Mouse (Mus musculus): Measurements from ENCODE around the gene Ankrd63. TPM values are rescaled to one million over a fixed set of nuclear protein-coding genes. Genes with fewer than 3 reads are reported as not detected.
A peak's percentile ranks its signal among the peaks of the same experiment; 100 is the strongest.

Ankrd63 gene
- polyA plus RNA-seq, 1 experiment = not detected

DNA sequence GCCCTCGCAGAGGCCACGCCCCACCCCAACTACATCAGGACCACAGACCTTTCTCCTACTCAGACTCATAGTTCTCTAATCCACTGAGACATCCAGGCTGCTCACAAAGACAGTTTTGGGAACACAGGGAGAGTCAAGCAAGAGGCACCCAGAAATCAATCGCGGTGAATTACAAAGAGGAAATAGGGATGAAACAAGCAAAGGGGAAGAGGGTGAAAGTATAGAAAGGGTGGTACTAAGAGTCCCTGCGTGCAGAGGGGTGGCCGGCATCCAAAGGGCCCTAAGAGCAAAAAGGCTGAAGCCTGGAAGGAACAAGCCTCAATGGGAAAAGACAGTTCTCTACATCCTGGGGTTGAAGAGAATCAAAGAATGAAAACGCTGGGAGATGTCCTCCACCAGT is 40.9 kb upstream of the Ankrd63 start:
- TF ChIP-seq CTCF (IDR thresholded peaks at IDR 0.05; ENCODE audit: borderline replicate concordance, insufficient read depth, low read length) = no peak
- no peak for TF ChIP-seq POLR2A (IDR thresholded peaks at IDR 0.05; ENCODE audit: low read depth, low read length)
- Histone ChIP-seq H3K4me3 (ENCODE audit: insufficient read depth, low read length) (no peak overlapping the region), H3K4me1 (ENCODE audit: control insufficient read depth, insufficient read depth, low read length) (peaks cover 15% of the 10 kb centered on the region), H3K27ac (ENCODE audit: insufficient read depth, low read length) (no peak overlapping the region)

GRCm38 (mm10) chr2:118743261-118743943 is 39.6 kb upstream of the Ankrd63 start:
- Histone ChIP-seq H3K4me1 (ENCODE audit: control insufficient read depth, insufficient read depth, low read length) (peaks cover 12% of the 10 kb centered on the region; the same call in 1 of the 2 replicates), H3K4me3 (ENCODE audit: insufficient read depth, low read length) (no peak overlapping the region), H3K27ac (ENCODE audit: insufficient read depth, low read length) (no peak overlapping the region)
- TF ChIP-seq POLR2A (IDR thresholded peaks at IDR 0.05; ENCODE audit: low read depth, low read length) = no peak

DNA sequence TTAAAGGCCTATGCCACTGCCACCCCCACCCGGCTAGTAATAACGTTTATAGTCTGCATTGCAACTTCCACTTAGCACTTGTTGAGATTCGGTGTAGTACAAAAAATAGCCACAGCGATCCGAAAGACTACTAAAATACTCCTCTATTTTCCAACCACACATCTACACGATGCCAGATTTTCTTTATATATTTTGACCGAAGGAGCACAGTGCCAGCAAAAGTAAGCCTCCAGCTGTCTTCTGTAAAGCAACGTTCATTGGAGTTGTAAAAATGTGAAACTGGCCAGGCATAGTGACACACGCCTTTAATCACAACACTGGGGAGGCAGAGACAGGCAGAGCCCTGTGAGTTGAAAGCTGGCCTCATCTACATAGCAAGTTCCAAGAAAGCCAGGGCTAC is 37.4 kb upstream of the Ankrd63 start:
- TF ChIP-seq CTCF (IDR thresholded peaks at IDR 0.05; ENCODE audit: borderline replicate concordance, insufficient read depth, low read length) = no peak
- no peak for TF ChIP-seq POLR2A (IDR thresholded peaks at IDR 0.05; ENCODE audit: low read depth, low read length)
- H3K4me1 ChIP-seq (ENCODE audit: control insufficient read depth, insufficient read depth, low read length) = 0 out of 2 replicates have a peak, but pooled peaks cover 3% of the 10 kb centered on the region
- no peak overlapping the region for H3K4me3 ChIP-seq (ENCODE audit: insufficient read depth, low read length)
- H3K27ac ChIP-seq (ENCODE audit: insufficient read depth, low read length) = no peak overlapping the region

DNA sequence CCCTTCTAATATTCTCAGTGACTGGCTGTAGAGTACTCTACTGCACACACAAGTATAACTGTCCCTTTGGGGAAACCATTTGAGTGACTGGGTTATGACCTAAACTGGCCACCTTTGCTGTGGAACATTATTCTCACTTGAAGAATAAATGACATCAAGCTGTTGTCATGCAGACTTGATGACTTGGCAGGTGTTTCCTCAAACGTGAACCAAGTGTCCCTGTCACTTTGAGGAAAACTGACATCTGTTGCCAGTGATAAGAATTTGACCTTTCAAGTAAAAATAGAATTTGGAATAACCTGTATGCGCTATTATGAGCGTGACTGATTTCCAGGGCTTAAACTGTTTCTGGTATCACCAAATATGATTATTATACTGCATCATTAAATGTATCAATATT is 36.6 kb upstream of the Ankrd63 start:
- TF ChIP-seq CTCF (IDR thresholded peaks at IDR 0.05; ENCODE audit: borderline replicate concordance, insufficient read depth, low read length) (no peak), POLR2A (IDR thresholded peaks at IDR 0.05; ENCODE audit: low read depth, low read length) (no peak)
- Histone ChIP-seq H3K4me3 (ENCODE audit: insufficient read depth, low read length) (no peak overlapping the region), H3K27ac (ENCODE audit: insufficient read depth, low read length) (no peak overlapping the region), H3K4me1 (ENCODE audit: control insufficient read depth, insufficient read depth, low read length) (0 out of 2 replicates have a peak, but pooled peaks cover 3% of the 10 kb centered on the region)

GRCm38 (mm10) chr2:118733341-118733740 is 29.6 kb upstream of the Ankrd63 start:
- H3K4me3 ChIP-seq (ENCODE audit: insufficient read depth, low read length) = no peak overlapping the region

DNA sequence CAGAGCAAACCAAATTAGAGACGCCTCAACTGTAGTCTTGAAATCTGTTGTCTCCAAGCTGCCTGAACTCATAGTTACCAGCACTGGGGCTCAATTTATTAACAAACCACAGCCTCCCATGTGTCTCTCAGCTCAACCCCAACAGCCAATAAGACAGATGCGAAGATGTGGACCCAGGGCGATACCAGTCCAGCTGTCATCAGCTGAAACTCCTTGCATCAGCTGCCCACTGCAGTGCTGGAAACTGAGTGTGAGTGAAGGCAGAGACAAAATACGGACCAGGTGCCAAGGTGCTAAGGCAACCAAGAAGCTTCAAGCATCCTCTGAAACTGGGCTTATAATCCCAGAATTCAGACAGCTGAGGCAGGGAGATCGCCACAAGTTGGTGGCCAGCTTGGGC is 28.2 kb upstream of the Ankrd63 start:
- no peak overlapping the region for H3K27ac ChIP-seq (ENCODE audit: insufficient read depth, low read length)
- H3K4me3 ChIP-seq (ENCODE audit: insufficient read depth, low read length) = no peak overlapping the region
- H3K4me1 ChIP-seq (ENCODE audit: control insufficient read depth, insufficient read depth, low read length) = no peaks in the 10 kb centered on the region
- TF ChIP-seq POLR2A (IDR thresholded peaks at IDR 0.05; ENCODE audit: low read depth, low read length) = no peak
- no peak for TF ChIP-seq CTCF (IDR thresholded peaks at IDR 0.05; ENCODE audit: borderline replicate concordance, insufficient read depth, low read length)

More at GRCm38 (mm10) chr2:118733341-118733740, 29.6 kb upstream of the Ankrd63 start:
- no peak for TF ChIP-seq CTCF (IDR thresholded peaks at IDR 0.05; ENCODE audit: borderline replicate concordance, insufficient read depth, low read length)
- TF ChIP-seq POLR2A (IDR thresholded peaks at IDR 0.05; ENCODE audit: low read depth, low read length) = no peak
- no peaks in the 10 kb centered on the region for H3K4me1 ChIP-seq (ENCODE audit: control insufficient read depth, insufficient read depth, low read length)
- no peak overlapping the region for H3K27ac ChIP-seq (ENCODE audit: insufficient read depth, low read length)

DNA sequence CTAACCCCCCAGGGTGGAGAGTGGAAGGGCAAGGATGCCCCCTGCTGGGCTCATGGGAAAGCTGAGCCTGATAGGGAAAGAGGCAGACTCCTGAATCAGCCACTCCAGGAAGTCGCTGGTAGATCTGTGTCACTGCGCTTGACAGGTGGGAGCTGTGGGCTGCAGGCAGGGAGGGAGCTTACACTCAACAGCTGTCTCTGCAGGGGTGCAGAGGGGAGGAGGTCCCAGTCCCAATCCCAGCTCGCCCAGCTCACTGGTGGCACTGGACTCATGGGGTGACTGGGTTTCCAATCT is 26.8 kb upstream of the Ankrd63 start:
- no peak overlapping the region for H3K27ac ChIP-seq (ENCODE audit: insufficient read depth, low read length)
- no peak for TF ChIP-seq POLR2A (IDR thresholded peaks at IDR 0.05; ENCODE audit: low read depth, low read length)
- peak; percentile 30; the same call in 1 of the 2 replicates for TF ChIP-seq CTCF (IDR thresholded peaks at IDR 0.05; ENCODE audit: borderline replicate concordance, insufficient read depth, low read length)
- H3K4me3 ChIP-seq (ENCODE audit: insufficient read depth, low read length) = no peak overlapping the region
- no peaks in the 10 kb centered on the region for H3K4me1 ChIP-seq (ENCODE audit: control insufficient read depth, insufficient read depth, low read length)

DNA sequence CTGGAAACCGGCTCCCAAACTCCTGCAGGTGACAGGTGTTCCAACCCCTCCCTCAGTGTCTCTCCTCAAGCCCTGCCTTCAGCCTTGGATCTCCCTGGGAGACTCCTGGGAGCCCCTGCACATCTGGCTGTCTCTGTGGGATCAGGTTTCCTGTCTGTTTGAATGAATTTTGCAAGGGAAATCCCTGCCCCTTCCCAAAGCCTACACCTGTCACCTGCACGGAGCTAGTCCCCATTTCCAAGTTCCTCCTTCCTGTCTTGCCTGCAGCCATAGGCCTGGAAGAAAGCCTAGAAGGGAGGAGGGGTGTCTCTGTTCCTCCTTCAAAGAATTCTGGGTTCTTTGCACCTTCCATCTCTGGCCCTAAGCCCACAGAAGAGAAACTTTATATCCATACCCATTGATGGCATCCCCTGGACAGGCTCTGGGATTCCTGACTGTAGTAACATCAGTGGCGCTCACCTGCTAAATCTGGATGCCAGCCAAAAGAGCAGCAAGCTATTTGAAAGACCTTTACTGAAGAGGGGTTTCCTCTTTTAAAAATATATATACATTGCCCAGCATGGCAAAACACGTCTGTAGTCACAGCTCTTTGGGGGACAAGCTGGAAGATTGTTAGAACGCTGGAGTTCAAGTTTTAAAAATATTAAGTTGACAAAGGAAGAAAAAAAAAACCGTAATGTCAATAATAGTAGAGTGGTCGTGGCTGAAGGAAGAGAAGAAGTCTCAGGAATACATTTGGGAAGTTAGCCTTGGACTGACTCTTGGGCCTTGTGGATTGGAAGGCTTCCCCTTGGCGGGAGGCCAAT is 26.3 kb upstream of the Ankrd63 start:
- Histone ChIP-seq H3K4me1 (ENCODE audit: control insufficient read depth, insufficient read depth, low read length) (no peaks in the 10 kb centered on the region), H3K27ac (ENCODE audit: insufficient read depth, low read length) (no peak overlapping the region)

DNA sequence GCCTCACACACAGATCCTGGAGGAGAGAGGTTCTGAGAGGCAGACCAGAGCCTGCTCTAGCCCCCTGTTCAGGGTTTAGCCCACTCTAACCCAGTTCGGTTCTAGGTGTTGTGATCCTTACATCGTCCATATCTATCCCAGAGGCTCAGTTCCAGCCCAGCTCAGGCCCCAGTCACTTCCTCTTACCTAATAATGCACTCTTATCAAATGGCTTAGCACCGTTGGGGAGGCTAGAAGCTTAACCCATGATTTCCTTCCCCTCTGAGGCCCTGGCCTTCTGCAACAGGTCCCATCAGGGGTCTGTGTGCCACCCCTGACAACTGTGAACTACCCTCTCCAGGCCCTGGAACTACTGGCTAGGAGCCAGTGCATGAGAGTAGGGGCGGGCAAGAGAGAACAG is 25.4 kb upstream of the Ankrd63 start:
- H3K4me3 ChIP-seq (ENCODE audit: insufficient read depth, low read length) = no peak overlapping the region

More for the DNA sequence above, 26.3 kb upstream of the Ankrd63 start:
- TF ChIP-seq CTCF (IDR thresholded peaks at IDR 0.05; ENCODE audit: borderline replicate concordance, insufficient read depth, low read length) = no peak
- no peak overlapping the region for H3K4me3 ChIP-seq (ENCODE audit: insufficient read depth, low read length)

DNA sequence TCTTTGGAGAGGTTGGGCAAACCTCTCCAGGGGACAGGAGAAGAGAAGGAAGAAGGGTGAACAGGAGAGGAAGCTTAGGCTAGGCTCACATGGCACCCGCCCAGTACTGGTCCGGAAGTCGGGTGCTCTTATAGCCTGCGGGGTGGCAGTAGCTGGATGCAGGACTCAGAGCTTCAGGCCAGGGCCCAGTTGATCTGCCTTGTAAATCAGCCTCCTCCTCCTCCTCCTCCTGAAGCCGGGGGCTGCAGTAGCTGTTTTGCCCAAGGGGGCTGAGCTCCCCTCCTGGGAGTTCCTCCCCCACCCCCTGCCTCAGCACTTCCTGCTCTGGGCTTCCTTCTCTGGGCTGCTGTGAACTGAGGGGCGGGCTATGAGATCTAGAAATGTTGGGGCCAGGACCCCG is 24.6 kb upstream of the Ankrd63 start, which contains the start of gene Plcb2:
TSS of gene Plcb2 (minus strand) at position 102 of the 400 bp plus-strand sequence.
- Histone ChIP-seq H3K4me3 (ENCODE audit: insufficient read depth, low read length) (no peak within 1 kb of the TSS), H3K4me1 (ENCODE audit: control insufficient read depth, insufficient read depth, low read length) (no peaks in the 10 kb centered on the region), H3K27ac (ENCODE audit: insufficient read depth, low read length) (no peak within 1 kb of the TSS)
- TF ChIP-seq CTCF (IDR thresholded peaks at IDR 0.05; ENCODE audit: borderline replicate concordance, insufficient read depth, low read length) = no peak
- no peak for TF ChIP-seq POLR2A (IDR thresholded peaks at IDR 0.05; ENCODE audit: low read depth, low read length)

More for the DNA sequence above, 25.4 kb upstream of the Ankrd63 start:
- H3K4me1 ChIP-seq (ENCODE audit: control insufficient read depth, insufficient read depth, low read length) = no peaks in the 10 kb centered on the region
- no peak overlapping the region for H3K27ac ChIP-seq (ENCODE audit: insufficient read depth, low read length)
- TF ChIP-seq POLR2A (IDR thresholded peaks at IDR 0.05; ENCODE audit: low read depth, low read length) (no peak), CTCF (IDR thresholded peaks at IDR 0.05; ENCODE audit: borderline replicate concordance, insufficient read depth, low read length) (no peak)
